Mouse (Mus musculus) heart, postnatal 0 days (tissue): ENCODE results near the gene Gpr18. TPM values are rescaled to one million over a fixed set of nuclear protein-coding genes. Genes with fewer than 3 reads are reported as not detected.

Source experiments
- ATAC-seq: fragments of 200-750 bp; cut with Nextera tagmentation; 2 replicates; pipeline ENCODE4 v1.8.0; 2017; ENCODE audit warnings: low read depth, moderate number of reproducible peaks, moderate library complexity; ENCODE audit not compliant: insufficient read depth
- DNase-seq: peaks from one replicate; pipeline ENCODE4 v3.0.0-alpha.2; 2016; ENCODE audit warnings: low spot score
- H3K27ac ChIP-seq: fragments of 300-500 bp; sonication (generic); 2 replicates; pipeline ENCODE4 v1.5.1; 2014; ENCODE audit warnings: low read depth, mild to moderate bottlenecking
- H3K27me3 ChIP-seq: fragments of 300-500 bp; sonication (generic); 2 replicates; pipeline ENCODE4 v1.6.1; 2014; ENCODE audit warnings: low read length, mixed read lengths; ENCODE audit not compliant: control insufficient read depth, insufficient read depth
- H3K36me3 ChIP-seq: fragments of 300-500 bp; sonication (generic); replicated peaks from 2 replicates; pipeline ENCODE4 v1.6.1; 2014; ENCODE audit warnings: low read length, mixed read lengths; ENCODE audit not compliant: control insufficient read depth, insufficient read depth
- H3K4me1 ChIP-seq: fragments of 300-500 bp; sonication (generic); 2 replicates; pipeline ENCODE4 v1.6.1; 2014; ENCODE audit warnings: antibody characterized with exemption; ENCODE audit not compliant: control insufficient read depth, insufficient read depth
- H3K4me2 ChIP-seq: fragments of 300-500 bp; sonication (generic); 2 replicates; pipeline ENCODE4 v1.6.1; 2014; ENCODE audit warnings: low read depth, mild to moderate bottlenecking, low read length, moderate library complexity
- H3K4me3 ChIP-seq: fragments of 300-500 bp; sonication (generic); 2 replicates; pipeline ENCODE4 v1.5.1; 2014; ENCODE audit warnings: low read depth, low read length
- H3K9ac ChIP-seq: fragments of 300-500 bp; sonication (generic); replicated peaks from 2 replicates; pipeline ENCODE4 v1.6.1; 2014; ENCODE audit warnings: low read depth, low read length, mixed read lengths
- H3K9me3 ChIP-seq: fragments of 300-500 bp; sonication (generic); replicated peaks from 2 replicates; pipeline ENCODE4 v1.6.1; 2016; ENCODE audit warnings: low read length; ENCODE audit not compliant: control insufficient read depth
- CTCF ChIP-seq: IDR thresholded peaks from 2 replicates; pipeline ENCODE4 v1.5.1; 2016; ENCODE audit warnings: antibody characterized with exemption, control low read depth, low read depth
- EP300 ChIP-seq: IDR thresholded peaks from 2 replicates; pipeline ENCODE4 v1.6.1; 2016; ENCODE audit warnings: antibody characterized with exemption, low read depth
- WGBS: fragments of 180-500 bp; shearing (Covaris S2); extraction: QIAGEN DNeasy Blood & Tissue Kit; methylation state at CpG from one replicate; pipeline ENCODE4 v1.1.7; 2014; 5-methylcytosine and 5-hydroxymethylcytosine counted together
- polyA plus RNA-seq: library from polyadenylated mRNA; unstranded; fragments of >200 nt; fragmentation: Nextera tagmentation; extraction: Ambion mirVana; gene quantifications from 2 replicates; pipeline ENCODE4 v1.2.1, GENCODE M21; 2015
- total RNA-seq: library from RNA; depleted of rRNA; stranded (reverse); fragments of >200 nt; gene quantifications from 2 replicates; pipeline ENCODE4 v1.2.3, GENCODE M21; 2014; ENCODE audit warnings: low replicate concordance

The Gpr18 gene
- total and polyA plus RNA-seq, 2 experiments from 2014 or later: 0.07 TPM; not detected in 1

DNA sequence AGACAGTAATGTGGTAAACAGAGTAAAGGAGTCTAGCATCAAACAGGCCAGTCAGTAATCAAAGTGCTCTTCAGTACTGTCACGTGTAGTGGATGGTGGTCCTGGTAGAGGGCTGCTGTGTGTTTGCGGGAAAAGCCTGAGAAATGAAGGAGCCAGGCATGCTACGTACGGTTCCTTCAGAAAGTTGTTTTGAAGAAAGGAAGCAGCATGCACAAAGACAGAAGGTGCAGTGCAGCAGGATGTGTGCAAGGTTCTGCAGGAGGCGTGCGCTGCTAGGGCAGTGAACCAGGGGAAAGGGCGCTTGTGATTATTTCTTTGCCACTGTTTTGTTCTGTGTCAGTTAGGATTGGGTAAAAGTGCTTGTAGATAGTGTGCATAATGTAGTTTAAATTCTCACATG, 34.4 kb downstream of the Gpr18 start:
- no peak overlapping the region for H3K4me3 ChIP-seq
- H3K27ac ChIP-seq: peak overlapping the region; percentile 16; the same call in 1 of the 2 replicates
- H3K27me3 ChIP-seq: no peaks in the 10 kb centered on the region
- ATAC-seq (no peak), DNase-seq (no peak)
- TF ChIP-seq EP300 (no peak), CTCF (no peak)
- H3K9ac ChIP-seq: no peak overlapping the region
- no peak overlapping the region for H3K4me2 ChIP-seq
- no peaks in the 10 kb centered on the region for H3K9me3 ChIP-seq
- peaks cover 16% of the 10 kb centered on the region for H3K4me1 ChIP-seq
- peaks cover 5% of the 10 kb centered on the region; the same call in 1 of the 2 replicates for H3K36me3 ChIP-seq
- 74% methylated on average over 7 of the region's 7 CpGs for WGBS

DNA sequence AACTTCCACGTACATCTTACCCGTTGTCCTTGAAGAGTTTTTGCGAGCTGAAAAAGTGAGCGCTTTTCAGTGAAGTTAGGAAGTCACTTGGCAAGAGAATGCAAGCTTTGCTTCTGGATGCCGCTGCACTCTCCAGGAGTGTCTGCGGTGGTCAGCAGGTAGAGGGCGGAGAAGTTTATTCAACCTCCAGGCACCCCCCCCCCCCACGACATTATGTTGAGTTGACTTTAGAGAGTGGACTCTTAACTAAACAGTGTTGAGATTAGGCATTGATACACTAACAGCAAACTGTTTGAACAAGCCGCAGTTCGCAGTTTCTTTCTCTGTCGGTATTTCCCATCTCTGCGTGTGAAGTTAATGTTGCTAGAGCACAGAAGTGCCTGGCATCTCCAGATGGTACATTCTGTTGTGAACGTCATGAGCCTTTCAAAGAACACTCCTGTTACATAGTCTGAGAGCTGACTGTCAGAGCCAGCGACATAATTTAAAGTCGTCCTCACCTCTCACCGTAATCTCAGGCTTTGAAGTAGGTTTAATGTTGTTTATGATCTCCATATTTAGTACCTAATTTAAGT, 36.2 kb downstream of the Gpr18 start:
- TF ChIP-seq EP300 (no peak), CTCF (no peak)
- 15% methylated on average over 16 of the region's 16 CpGs for WGBS
- Histone ChIP-seq H3K4me2 (peak overlapping the region; percentile 100), H3K27ac (no peak overlapping the region; the same call in 1 of the 2 replicates), H3K36me3 (no peaks in the 10 kb centered on the region), H3K4me3 (peak overlapping the region; percentile 98), H3K9me3 (no peaks in the 10 kb centered on the region), H3K9ac (peak overlapping the region; percentile 97), H3K27me3 (no peaks in the 10 kb centered on the region), H3K4me1 (peaks cover 11% of the 10 kb centered on the region)
- DNase-seq (peak; percentile 26), ATAC-seq (no peak)

- peak overlapping the region; percentile 98 for H3K4me3 ChIP-seq
- peak overlapping the region; percentile 97 for H3K9ac ChIP-seq
- no peaks in the 10 kb centered on the region for H3K27me3 ChIP-seq
- H3K4me1 ChIP-seq: peaks cover 6% of the 10 kb centered on the region
- H3K9me3 ChIP-seq: no peaks in the 10 kb centered on the region
- WGBS: 0% methylated on average over 27 of the region's 27 CpGs
- peak; percentile 27 for ATAC-seq
- H3K4me2 ChIP-seq: peak overlapping the region; percentile 100
- DNase-seq: no peak
- no peaks in the 10 kb centered on the region for H3K36me3 ChIP-seq
- peak overlapping the region; percentile 89 for H3K27ac ChIP-seq
- TF ChIP-seq EP300 (no peak), CTCF (no peak)
Measured at GRCm38 (mm10) chr14:121878859-121879206, 36.7 kb downstream of the Gpr18 start.

DNA sequence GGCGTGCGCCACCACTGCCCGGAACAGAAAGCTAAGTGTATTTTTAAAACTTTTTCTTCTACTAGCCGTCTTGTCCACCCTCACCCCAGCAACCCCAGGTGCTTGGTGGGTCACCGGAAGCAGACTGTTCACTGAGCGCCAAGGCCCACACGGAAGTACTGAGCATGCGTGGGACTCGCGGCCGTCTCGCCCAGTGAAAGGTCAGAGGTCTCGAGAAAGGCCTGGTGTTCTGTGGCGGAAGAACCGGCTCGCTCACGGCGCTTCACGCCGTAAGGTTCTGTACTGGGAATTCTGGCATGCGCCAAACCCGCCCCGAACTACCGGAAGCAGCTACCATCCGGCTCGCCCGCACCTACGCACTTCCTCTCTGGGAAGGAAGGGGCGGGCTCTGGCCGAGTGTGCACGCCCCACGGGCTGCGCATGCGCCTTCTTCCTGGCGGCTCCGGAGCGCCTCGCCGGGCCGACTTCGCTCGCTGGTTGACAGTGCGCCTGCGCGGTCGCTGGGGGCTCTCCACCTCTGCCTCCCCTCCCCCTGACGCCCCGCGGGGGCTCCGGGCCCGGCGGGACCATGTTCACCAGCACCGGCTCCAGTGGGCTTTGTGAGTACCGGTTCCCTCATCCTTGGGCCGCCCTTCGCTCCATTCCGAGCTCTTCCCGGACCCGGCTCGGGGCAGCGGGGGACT, 37.3 kb downstream of the Gpr18 start, which contains the start of gene Ubac2:
Gene Ubac2 (plus strand): TSS at position 445 of the 683 bp plus-strand sequence.
- peak within 1 kb of the TSS; percentile 100 for H3K4me2 ChIP-seq
- DNase-seq (peak; percentile 98), ATAC-seq (peak; percentile 98)
- TF ChIP-seq EP300 (peak; percentile 83), CTCF (no peak)
- H3K4me1 ChIP-seq: peaks cover under 1% of the 10 kb centered on the region; the same call in 1 of the 2 replicates
- H3K4me3 ChIP-seq: peak within 1 kb of the TSS; percentile 98
- under 1% methylated on average over 58 of the region's 61 CpGs for WGBS
- no peaks in the 10 kb centered on the region for H3K27me3 ChIP-seq
- H3K9me3 ChIP-seq: no peaks in the 10 kb centered on the region
- H3K36me3 ChIP-seq: no peaks in the 10 kb centered on the region
- peak within 1 kb of the TSS; percentile 89 for H3K27ac ChIP-seq
- peak within 1 kb of the TSS; percentile 97 for H3K9ac ChIP-seq

DNA sequence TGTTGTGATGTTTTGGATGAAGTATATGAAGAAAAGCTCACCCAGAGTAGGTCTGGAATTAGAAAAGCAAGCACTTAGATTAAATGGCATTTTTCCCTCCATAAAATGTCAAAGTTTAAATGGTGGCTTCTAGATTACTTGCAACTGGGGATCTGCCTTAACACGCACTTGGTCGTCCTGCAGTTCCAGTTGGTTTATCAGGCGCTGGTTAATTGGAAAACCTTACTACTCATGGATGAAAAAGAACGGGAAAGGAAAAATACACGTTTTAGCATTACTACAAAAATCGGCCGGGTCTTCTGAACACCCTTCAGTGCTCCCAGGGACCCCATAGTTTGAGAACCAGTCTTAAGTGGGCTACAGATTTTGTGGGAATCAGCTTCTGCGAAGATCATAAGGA, 37.9 kb downstream of the Gpr18 start:
- Histone ChIP-seq H3K9me3 (no peaks in the 10 kb centered on the region), H3K4me3 (peak overlapping the region; percentile 98), H3K27me3 (no peaks in the 10 kb centered on the region), H3K4me1 (no peaks in the 10 kb centered on the region), H3K27ac (peak overlapping the region; percentile 89), H3K9ac (peak overlapping the region; percentile 97), H3K36me3 (no peaks in the 10 kb centered on the region), H3K4me2 (peak overlapping the region; percentile 100)
- WGBS: 37% methylated on average over 8 of the region's 8 CpGs
- no peak for DNase-seq
- ATAC-seq: no peak
- TF ChIP-seq CTCF (no peak), EP300 (no peak)
